Mouse (Mus musculus) v-Abl transformed pro-B cells (cell line): ENCODE measurements around the gene Tgm2.

ENCODE experiments used
- in situ Hi-C, 2 experiments: fragments of 400-800 bp; cut with MboI; formaldehyde crosslinking; loops; one replicate each; pipeline ENCODE4 v1.15.1; 2025; ENCODE audit not compliant: unreplicated experiment in 2 of 2

The Tgm2 gene

DNA sequence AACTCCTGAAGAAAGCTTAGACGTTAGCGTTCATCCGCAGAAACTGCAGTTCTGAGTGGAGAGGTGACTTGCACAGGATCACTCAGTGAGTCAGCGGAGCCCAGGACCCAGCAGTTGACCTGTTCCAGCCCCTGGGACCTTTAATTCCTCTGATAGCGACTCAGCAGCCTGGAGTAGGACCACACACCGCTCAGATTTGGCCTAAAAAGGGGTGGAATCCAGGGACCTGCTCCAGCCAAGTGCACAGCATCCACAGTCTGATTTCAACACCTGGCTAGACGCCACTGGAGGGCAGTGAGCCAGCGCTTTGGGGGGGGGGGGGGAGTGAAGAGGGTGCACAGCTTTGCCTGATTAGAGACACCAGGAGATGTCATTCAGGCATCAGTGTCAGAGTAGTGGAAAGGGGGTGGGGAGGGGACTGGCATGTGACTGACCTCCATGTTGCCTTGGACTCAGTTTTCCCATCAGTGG lies 22.5 kb upstream of the Tgm2 start:
- in situ Hi-C loops = no loop called here

DNA sequence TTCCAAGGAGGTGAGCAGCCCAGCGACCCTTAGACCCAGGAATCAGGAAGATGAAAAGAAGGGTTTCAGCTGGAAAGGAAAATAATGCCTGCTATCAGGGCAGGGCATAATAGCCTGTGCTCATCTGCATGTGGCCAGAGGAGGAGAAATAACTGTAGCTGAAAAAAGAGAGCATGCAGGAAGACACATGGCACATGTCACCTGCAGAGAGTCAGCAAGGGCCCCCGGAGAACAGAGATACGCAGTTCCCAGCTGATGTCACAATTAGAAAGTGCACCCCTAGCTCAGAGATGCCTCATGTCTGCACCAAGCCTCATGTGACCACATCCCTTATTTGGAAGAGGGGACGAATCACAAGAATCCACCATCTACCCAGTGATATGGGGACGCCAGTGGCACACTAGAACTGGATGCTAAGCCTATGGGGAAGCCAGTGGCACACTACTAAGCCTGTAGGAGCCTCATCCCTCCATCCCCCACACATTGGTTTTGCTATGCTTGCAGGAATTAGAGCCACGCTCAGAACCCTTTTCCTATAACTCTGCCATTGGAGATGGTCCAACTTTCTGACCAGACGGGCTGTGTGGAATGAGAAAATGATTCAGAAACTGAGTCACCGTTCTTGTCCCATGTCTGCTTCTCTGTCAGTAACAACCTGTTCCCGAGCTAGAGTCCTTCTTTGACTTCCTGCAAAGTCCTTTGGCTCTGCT lies 21.4 kb upstream of the Tgm2 start:
- in situ Hi-C loops = no loop called here

DNA sequence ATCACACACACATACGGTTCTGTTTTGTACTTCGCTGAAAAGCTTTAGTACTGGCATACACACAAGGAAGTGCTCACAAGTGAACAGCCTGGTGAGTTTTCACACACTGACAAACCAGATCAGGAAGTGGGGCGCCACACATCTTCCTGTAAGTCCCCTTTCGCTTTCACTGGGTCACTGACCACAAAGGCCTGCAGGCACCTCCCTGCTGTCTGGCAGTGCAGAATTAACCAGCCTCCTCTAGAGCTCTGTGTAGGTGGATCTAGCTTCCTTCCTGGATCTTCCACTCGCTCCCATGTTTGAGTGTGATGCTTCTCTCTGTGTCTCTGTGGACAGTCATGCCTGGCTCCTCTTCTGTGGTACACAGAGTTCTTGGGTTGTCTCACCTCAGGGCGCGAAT lies 20.4 kb upstream of the Tgm2 start:
- in situ Hi-C loops = no loop called here

DNA sequence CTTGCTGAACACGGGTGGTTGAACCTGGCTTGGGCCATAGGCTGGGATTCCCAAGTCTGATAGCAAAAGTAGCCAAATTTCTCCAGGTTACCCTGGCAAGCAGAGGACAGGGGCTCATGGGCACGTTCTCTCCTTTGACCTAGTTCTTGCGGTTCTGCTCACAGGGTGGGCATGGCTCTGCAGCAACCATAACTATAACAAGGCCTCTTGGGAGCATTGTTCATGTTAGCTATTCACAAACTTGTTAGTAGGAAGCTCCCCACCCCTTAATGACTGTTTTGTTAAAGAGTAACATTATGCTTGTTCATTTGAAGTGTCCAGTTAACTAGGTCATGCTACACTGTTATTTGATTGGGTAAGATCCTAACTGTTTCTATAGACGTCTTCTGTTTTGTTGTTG lies 19.5 kb upstream of the Tgm2 start:
- in situ Hi-C loops = no loop called here

DNA sequence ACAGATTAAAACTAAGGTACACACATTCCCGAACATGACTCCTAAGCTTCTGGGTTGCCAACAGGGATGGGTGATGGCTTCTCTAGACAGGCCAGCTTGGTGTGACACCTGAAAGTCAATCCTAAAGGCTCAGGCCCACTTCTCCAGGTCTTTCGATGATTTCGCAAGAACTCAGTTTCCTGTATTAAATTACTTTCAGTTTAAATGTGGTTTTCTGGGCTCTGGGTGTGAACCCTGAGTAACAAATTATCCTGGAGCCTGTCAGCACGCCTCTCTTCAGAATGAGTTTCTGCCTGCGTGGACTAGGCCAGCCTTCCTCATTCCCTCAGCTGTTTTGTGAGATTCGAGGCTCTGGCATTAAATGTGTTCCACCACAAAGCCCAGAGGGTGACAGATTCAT lies 16.8 kb upstream of the Tgm2 start:
- in situ Hi-C loops = no loop called here

DNA sequence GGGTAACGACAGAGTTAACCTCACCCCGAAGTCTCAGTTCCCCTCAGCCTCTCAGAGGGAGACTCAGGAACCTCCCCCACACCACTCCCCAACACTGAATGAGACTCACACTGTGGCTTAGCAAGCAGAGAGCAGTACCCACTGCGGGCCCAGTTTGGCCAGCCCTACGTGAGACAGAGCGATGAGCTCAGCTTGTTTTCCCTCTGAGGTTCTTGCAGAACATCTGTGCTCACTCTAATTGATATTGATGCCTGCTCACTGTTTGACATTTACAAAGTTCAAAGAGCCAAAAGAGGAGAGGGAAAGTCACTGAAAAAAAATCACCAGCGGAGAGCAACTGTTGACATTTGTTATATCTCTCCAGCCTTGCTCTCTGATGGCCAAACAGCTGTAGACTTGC lies 15.5 kb upstream of the Tgm2 start:
- in situ Hi-C loops = no loop called here

DNA sequence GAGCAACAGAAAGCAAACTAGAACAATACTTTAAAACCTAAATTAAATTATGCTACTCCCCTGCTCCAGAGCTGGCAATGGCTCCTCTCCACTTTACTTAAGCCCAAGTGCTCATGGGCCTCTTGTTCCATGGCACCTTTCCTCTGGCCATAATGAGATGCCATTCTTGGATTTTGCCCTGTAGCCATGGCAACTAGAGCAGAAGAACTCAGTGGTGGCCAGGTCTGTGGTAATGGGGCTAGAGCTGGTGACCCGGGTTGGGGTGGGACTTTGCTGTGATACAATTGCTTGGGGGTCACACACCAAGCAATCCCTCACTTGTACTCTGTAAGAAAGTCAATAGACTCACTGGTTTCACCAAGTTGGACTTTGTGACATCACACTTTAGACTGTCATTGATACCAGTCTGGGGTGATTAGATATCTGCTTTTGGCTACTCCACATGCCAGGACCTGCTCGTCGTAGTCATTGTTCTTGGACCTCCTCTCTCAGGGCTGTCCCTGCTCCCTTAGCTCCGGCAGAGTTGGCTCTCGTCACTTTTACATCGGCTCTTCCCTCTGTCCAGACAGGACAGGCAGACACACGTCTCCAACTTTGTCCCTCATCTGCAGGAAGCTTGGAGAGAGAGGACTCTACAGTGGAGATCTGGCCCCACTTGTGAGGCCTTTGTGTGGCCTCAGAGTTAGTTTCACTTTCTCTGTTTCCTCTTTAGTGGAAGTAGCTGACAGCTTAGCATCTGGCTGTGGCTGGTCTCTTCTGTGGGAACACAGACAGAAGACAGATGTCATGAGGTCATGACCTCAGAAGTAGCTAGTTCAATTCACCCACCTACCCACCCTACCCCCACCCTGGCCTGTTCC lies 13.4 kb upstream of the Tgm2 start:
- in situ Hi-C loops = no loop called here

DNA sequence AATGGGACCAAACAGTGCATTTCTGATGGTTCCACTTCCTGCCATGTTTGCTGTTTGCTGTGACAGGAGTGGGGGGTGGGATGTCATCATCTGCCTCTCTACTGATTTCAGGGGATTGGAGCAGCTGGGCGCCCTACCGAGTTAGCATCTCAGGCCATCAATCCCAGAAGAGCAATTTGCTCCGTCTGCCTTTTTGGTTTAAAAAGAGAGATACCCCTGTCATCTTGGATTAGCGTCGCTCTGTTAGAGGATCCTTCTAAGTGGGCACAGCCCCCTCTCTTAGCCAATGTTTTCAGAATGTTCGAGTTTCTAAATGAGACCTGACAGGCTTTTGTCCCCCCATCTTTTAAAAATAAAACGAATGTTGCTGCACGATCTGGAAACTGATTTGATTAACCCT lies 11.4 kb upstream of the Tgm2 start:
- in situ Hi-C loops = no loop called here

DNA sequence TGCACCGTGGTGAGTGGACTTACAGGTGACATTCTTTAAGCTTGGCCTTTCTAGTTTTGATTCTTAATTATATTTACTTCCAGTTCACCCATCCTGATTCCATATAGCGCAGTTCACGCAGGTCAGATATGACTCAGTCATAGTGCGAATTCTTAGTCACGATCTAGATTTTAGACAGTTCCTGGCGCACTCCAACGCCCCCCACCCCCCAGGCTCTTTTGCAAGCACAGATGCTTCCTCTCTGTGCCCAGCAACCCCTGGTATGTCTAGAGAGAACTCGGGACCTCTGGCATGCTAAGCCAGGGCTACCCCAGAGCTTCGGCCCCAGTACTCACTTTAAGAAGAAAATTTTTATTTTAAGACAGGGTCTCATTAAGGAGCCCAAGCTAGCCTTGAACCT lies 10.3 kb upstream of the Tgm2 start:
- in situ Hi-C loops = no loop called here

DNA sequence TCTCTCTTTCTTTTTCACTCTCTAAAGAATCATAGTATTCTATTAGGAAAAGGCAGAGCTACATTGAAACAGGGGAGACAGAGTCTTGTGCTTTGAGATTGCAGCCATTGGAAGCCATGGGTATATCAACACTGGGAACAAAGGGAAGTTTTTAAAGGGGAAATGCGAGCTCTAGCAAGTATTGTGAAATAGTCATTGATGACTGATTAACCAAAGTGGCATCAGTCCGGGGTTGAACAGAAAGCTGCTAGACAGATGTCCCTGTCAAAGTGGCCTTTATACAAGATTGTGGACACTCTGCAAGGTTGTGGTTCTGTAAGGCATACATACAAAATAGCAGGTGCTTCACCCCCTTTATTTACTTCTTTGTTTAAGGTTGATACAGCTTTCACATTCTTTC lies 9.4 kb upstream of the Tgm2 start:
- in situ Hi-C loops = no loop called here

DNA sequence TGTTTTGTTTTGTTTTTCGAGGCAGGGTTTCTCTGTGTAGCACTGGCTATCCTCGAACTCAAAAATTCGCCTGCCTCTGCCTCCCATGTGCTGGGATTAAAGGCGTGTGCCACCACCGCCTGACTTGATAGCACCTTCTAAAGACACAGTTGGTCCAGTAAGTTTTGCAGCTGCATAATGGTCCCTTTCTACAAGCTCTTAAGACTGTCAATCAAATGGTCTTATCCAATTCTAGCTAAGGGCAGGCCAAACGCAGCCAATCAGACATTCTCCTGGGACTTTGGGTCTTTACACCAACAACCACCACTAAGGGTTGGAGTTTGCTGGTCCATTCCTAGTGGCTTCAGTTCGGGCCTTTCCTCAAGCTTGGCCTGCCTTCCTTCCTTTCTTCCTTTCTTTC lies 8.9 kb upstream of the Tgm2 start:
- in situ Hi-C loops = no loop called here

DNA sequence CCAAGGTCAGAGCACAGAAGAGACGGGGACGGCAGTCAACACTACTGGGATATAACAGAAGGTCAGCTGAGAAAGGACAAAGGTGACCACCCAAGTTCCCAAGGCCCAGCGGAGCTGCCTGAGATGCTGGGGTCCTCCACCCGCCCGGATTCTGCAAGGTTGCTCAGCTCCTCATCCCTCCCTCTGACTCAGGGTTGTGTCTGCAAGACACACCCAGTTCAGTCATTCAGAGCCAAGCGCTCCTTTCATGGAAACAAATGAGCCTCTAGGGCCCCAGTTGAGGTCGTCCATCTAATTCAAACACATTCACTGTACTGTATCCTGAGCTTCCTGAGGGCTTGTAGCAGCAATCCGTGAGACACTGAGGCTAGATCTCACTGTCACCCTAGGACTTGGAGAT lies 8.4 kb upstream of the Tgm2 start:
- in situ Hi-C loops = no loop called here

DNA sequence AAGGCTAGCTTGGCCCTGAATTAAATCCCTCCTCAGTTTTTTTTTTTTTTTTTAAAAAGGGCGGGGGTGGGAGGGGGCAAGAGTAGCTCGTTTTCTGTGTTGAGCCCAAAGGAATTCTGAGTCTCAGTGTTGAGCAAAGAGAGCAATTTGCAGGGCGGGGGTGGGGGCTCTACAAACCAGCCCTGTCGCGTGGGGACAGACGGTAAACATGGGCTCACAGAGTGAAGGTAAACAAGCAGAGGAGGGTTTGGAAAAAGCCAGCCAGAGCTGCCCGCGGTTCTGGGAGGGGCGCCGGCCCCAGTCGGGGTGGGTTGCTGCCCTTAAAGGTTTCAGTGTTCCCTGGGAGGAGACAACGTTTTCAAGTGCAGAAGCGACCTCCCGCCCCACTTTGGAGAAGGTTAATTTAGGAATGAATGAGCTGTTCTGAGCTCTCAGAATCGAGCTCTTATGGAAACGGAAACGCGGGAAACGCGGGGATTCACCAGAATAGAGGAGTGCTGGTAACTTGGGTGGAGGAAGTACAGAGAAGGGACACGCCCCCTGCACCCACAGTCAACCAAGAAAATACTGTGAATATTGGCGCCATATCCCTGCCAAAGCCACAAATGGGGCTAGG lies 7.6 kb upstream of the Tgm2 start:
- in situ Hi-C loops = no loop called here

DNA sequence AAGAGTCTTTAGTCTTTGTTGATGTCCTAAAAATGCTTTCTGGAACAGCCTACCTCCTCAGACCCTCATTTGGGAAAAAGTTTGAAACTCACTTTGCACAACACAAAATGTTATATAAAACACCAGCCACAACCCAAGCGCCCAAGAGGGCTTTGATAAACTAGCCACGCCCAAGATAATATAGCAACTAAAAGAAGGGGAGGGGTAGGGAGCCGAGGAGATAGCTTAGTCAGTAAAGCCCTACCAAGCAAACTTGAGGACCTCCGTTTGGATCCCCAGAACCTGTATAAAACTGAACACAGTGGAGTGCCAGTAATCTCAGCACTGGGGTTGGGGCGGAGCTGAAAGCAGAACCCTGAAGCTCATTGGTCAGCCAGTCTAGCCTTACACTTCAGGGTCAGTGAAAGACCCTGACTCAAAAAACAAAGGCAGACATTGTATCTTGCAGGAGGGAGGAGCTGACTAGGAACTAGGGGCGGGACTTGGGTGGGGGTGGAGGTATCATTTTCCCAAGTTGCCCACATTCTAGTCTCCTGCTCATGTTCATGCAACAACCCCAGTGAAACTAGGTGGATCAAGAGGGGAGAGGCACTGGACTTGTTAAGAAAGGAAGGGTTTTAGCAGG lies 6.6 kb upstream of the Tgm2 start:
- in situ Hi-C loops = no loop called here

DNA sequence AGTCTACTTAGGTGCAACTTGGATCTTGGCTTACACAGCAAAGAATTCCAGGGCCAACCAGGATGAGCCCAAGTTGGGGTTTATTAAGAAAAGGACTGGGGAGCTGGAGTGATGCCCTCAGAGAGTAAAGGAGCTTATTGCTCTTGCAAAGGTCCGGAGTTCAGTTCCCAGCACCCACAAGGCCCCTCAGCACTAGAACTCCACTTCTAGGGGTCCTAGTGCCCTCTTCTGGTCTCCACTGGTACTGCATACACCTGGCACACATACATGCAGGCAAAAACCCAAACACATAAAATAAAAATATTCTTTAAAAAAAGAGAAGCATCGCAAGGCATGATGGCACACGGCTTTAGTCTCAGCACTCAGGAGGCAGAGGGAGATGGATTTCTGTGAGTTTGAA lies 4.8 kb upstream of the Tgm2 start:
- in situ Hi-C loops = no loop called here

DNA sequence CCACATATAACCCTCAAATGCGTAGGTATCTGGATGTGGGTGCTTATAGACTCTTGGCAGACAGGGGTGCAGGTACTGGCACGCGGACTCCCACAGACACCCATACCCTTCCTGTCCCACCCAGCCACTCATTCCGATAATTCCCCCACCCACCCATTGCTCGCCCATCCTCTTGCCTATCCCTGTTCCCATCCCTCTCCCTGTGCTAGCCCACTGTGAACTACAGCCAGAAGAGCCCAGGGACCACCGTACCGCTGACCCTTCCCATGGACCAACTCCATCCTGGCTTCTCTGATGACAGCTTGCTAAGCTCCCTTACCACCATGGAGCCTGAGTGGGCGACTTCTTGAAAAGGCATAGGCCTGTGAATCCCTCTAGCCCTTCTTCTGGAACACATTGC lies 735 bp upstream of the Tgm2 start:
- in situ Hi-C loops = no loop called here

DNA sequence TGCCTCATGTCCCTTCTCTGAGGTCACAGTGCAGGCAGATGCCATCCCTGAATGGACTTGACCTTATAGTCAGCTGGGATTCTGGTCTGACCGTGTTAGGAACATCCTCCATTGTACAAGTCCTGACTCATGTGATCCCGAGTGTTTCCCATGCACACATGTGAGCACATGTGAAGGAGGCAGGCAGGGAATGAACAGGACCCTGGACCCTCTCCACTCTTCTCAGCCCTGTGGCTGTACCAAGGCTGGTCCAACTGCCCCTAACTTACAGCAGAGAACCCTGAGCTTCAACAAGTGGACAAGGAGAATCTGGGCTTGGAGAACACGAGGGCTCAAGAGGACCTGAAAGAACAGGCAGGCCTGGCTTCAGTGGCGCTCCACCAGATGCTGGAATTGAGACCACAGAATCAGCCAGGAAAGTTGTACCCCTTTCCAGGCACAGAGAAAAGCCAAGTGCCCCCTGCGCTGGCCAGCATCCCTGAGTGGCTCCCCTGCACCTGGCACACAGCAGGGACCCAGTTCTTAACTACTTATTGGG lies 639 bp downstream of the Tgm2 start:
- in situ Hi-C loops = no loop called here

DNA sequence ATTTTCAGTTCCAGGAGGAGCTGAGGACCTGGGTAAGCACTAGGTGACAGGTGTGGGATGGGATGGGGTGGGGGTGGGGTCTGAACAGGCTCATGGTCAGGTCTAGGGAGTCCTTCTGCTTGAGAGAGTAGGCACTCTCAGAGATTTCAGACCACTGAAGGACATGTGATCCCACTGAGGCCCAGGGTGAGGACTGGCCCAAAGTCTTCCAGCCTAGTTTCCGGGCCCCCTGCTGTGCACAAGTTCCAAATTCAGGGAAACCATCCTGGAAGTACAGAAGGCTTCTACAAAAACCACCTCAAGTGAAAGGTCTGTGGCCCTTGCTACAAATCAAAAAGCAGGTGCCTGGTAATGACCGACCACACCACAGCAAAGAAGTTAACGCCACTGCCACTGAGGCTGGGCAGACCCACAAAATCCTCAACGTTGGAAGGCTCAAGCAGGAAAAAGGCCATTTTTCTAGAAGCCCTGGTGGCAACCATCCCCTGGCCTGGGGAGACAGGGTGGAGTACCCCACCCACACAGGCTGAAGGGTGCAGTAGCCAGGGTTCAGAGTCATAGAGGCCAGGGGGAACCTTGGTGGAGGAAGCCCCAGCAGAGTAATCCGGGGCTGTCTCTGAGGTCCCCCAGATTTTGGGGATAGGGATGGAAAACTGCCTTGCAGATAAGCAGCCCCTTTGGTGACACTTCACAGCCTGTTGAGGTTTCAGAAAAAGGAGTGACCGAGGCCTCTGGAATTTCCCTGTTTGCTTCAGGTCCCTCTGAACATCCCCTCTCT lies 1.3 kb downstream of the Tgm2 start:
- in situ Hi-C loops = loop anchor here in 1 of 2 experiments (5.0 kb wide), 2 partner anchors 38 to 78 kb away; no protein-coding TSS in a partner anchor

DNA sequence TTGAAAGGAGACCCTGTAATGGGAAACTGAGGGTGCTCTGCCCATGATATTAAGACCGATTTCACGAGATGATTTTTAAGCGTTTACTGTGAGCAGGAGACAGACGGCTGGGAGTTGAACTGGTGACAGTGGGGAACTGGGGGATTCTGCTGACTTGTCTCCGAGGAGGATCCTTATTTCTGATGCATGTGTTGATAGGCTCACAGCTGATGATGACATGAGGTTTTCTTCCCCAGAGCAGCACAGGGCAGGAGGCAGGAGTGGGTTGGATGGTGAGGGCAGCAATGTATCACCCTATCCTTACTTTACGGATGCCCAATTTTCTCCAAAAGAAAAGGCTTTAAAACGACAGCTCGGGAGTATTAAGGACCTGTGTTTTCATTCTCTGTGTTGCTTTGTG lies 2.0 kb downstream of the Tgm2 start:
- in situ Hi-C loops = loop anchor here in 1 of 2 experiments (5.0 kb wide), 2 partner anchors 37 to 77 kb away; no protein-coding TSS in a partner anchor

DNA sequence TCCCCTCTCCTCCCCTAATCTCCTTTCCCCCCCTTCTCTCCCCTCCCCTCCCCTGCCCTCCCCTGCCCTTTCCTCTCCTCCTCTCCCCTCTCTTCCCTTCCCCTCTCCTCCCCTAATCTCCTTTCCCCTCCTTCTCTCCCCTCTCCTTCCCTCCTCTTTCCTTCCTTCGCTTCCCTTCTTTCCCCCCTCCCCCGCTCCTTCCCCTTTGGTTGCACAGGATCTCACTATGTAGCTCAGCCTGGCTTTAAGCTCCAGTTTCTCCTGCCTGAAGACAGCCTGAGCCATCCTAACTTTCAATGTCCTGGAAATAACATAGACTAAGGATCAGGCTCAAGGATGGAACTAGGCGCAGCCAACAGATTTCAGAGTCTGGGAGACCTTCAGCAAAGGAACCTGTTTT lies 2.4 kb downstream of the Tgm2 start:
- in situ Hi-C loops = loop anchor here in 1 of 2 experiments (5.0 kb wide), 2 partner anchors 37 to 77 kb away; no protein-coding TSS in a partner anchor
